Mouse (Mus musculus) heart, adult 11 months (tissue): Measurements from ENCODE around the gene Otud4.
"Not testable (repeated sequence)": the region's sequence is repeated elsewhere in the genome, so short reads cannot be mapped to it uniquely, and the experiment has no call there.

Experiments
- DNase-seq: peaks from one replicate; pipeline ENCODE4 v3.0.0; 2022

The Otud4 gene

GRCm38 (mm10) chr8:79638707-79639549 lies 490 bp upstream of the Otud4 start:
- DNase-seq, result peak; percentile 100

GRCm38 (mm10) chr8:79641119-79641518 lies 1.7 kb downstream of the Otud4 start:
- peak; percentile 78 for DNase-seq

GRCm38 (mm10) chr8:79649569-79649968 lies 10.2 kb downstream of the Otud4 start:
- DNase-seq, result no peak

GRCm38 (mm10) chr8:79650158-79650814 lies 10.9 kb downstream of the Otud4 start:
- DNase-seq, result no peak

GRCm38 (mm10) chr8:79653736-79654135 lies 14.3 kb downstream of the Otud4 start:
- no peak for DNase-seq

- DNase-seq, result not testable (repeated sequence)
Observed at GRCm38 (mm10) chr8:79658715-79659114, 19.3 kb downstream of the Otud4 start.

GRCm38 (mm10) chr8:79676461-79676860 lies 37.0 kb downstream of the Otud4 start:
- DNase-seq, result no peak

GRCm38 (mm10) chr8:79679005-79679404 lies 39.6 kb downstream of the Otud4 start:
- no peak for DNase-seq

- DNase-seq, result not testable (repeated sequence)
Observed at GRCm38 (mm10) chr8:79680083-79680482, 40.7 kb downstream of the Otud4 start.

- peak; percentile 90 for DNase-seq
Observed at GRCm38 (mm10) chr8:79680555-79680954, 41.1 kb downstream of the Otud4 start.

- DNase-seq, result no peak
Observed at GRCm38 (mm10) chr8:79680965-79681364, 41.5 kb downstream of the Otud4 start.

GRCm38 (mm10) chr8:79685927-79686326 lies 46.5 kb downstream of the Otud4 start:
- DNase-seq, result not testable (repeated sequence)

- no peak for DNase-seq
Observed at GRCm38 (mm10) chr8:79692531-79692930, 53.1 kb downstream of the Otud4 start.

- peak; percentile 61 for DNase-seq
Observed at GRCm38 (mm10) chr8:79706687-79707086, 67.3 kb downstream of the Otud4 start.

- peak; percentile 100 for DNase-seq
Observed at GRCm38 (mm10) chr8:79711064-79711961, 71.9 kb downstream of the Otud4 start, which contains the start of the genes Abce1 and Anapc10. Abce1 (minus strand) TSS chr8:79711740. Anapc10 (plus strand) TSS chr8:79711820.

- no peak for DNase-seq
Observed at GRCm38 (mm10) chr8:79712676-79713075, 73.3 kb downstream of the Otud4 start.

GRCm38 (mm10) chr8:79721537-79721936 lies 82.1 kb downstream of the Otud4 start:
- DNase-seq, result no peak

- DNase-seq, result no peak
Observed at GRCm38 (mm10) chr8:79723308-79723707, 83.9 kb downstream of the Otud4 start.

GRCm38 (mm10) chr8:79724589-79724988 lies 85.2 kb downstream of the Otud4 start:
- DNase-seq, result no peak
